Mouse (Mus musculus): ENCODE data around the gene Col15a1.

Col15a1 gene

DNA sequence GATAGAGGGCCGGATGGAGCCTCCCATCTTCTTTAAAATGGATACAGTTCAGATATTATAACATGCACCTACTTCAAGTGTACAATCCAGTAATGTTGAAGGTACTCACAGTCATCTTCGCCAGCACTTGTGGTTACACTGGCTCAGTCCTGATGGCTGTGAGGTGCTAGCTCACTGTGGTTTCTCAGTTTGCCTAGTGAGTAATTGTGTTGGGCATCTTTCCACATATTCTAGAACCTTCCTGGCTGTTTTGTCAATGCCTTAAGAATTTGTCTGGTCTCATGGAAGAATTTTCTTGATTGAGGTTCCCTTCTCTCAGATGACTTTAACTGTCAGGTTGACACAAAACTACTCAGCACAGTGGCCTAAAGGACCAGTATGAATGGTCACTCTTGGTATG is 92.7 kb downstream of the Col15a1 start:
- in situ Hi-C loops (cut with MboI; ENCODE audit: low sequenced_read_pairs): no loop called here

GRCm38 (mm10) chr4:47302610-47303009 is 94.6 kb downstream of the Col15a1 start:
- in situ Hi-C loops (cut with MboI; ENCODE audit: low sequenced_read_pairs): no loop called here

DNA sequence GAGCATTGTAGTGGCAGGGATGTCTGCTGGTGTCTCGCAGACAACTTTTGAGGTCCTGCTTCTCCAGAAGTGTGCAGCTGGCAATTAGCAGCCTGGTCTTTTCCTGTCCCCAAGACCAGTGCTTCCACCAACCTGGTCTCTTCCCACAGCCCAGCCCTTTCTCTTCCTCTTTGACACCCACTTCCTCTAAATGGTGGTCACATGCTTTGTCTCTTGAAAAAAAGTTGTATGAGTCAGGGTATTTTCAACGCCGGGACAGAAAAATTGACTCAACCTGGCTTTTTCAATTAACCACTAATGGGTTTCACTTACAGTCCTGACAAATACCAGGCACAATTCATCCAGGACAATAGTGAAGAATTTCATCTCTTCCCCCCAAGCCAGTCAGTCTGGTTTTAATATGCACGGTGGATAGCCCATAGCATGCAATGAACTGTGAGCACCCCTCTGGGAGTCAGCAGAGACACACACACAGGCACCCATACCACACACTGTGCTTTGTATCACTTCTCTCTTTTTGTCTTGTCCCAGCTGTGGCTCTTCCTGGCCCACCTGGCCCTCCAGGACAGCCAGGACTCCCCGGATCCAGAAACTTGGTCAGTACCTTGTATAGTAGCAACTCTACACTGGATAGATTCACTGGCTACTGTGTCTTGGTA is 95.5 kb downstream of the Col15a1 start:
- in situ Hi-C loops (cut with MboI; ENCODE audit: low sequenced_read_pairs): no loop called here

- in situ Hi-C loops (cut with MboI; ENCODE audit: low sequenced_read_pairs): no loop called here
Observed at GRCm38 (mm10) chr4:47309886-47310625, 102.1 kb downstream of the Col15a1 start.

- in situ Hi-C loops (cut with MboI; ENCODE audit: low sequenced_read_pairs): no loop called here
Observed at GRCm38 (mm10) chr4:47310812-47311211, 102.9 kb downstream of the Col15a1 start.

GRCm38 (mm10) chr4:47311467-47311866 is 103.5 kb downstream of the Col15a1 start:
- in situ Hi-C loops (cut with MboI; ENCODE audit: low sequenced_read_pairs): no loop called here

DNA sequence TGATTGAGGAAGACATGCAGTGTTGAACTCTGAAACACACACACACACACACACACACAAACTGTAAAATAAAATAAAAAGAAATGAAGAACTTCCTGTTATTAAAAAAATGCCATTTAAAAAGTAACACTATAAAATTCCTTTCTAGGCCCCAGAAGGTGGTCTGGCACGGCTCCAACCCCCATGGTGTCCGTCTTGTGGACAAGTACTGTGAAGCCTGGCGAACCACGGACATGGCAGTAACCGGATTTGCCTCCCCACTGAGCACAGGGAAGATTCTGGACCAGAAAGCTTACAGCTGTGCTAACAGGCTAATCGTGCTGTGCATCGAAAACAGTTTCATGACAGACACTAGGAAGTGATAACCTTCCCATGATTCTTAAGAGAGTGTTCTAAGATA is 104.0 kb downstream of the Col15a1 start:
- in situ Hi-C loops (cut with MboI; ENCODE audit: low sequenced_read_pairs): no loop called here

- in situ Hi-C loops (cut with MboI; ENCODE audit: low sequenced_read_pairs): no loop called here
Observed at GRCm38 (mm10) chr4:47312676-47313075, 104.7 kb downstream of the Col15a1 start.

- in situ Hi-C loops (cut with MboI; ENCODE audit: low sequenced_read_pairs): no loop called here
Observed at GRCm38 (mm10) chr4:47313710-47314410, 105.9 kb downstream of the Col15a1 start.

GRCm38 (mm10) chr4:47315458-47315857 is 107.5 kb downstream of the Col15a1 start:
- in situ Hi-C loops (cut with MboI; ENCODE audit: low sequenced_read_pairs): no loop called here

- in situ Hi-C loops (cut with MboI; ENCODE audit: low sequenced_read_pairs): no loop called here
Observed at GRCm38 (mm10) chr4:47316432-47316831, 108.5 kb downstream of the Col15a1 start.

- in situ Hi-C loops (cut with MboI; ENCODE audit: low sequenced_read_pairs): no loop called here
Observed at GRCm38 (mm10) chr4:47319561-47320321, 111.8 kb downstream of the Col15a1 start.

GRCm38 (mm10) chr4:47322315-47322714 is 114.4 kb downstream of the Col15a1 start:
- in situ Hi-C loops (cut with MboI; ENCODE audit: low sequenced_read_pairs): no loop called here

- in situ Hi-C loops (cut with MboI; ENCODE audit: low sequenced_read_pairs): no loop called here
Observed at GRCm38 (mm10) chr4:47324206-47324605, 116.2 kb downstream of the Col15a1 start.

GRCm38 (mm10) chr4:47327782-47328181 is 119.8 kb downstream of the Col15a1 start:
- in situ Hi-C loops (cut with MboI; ENCODE audit: low sequenced_read_pairs): no loop called here

DNA sequence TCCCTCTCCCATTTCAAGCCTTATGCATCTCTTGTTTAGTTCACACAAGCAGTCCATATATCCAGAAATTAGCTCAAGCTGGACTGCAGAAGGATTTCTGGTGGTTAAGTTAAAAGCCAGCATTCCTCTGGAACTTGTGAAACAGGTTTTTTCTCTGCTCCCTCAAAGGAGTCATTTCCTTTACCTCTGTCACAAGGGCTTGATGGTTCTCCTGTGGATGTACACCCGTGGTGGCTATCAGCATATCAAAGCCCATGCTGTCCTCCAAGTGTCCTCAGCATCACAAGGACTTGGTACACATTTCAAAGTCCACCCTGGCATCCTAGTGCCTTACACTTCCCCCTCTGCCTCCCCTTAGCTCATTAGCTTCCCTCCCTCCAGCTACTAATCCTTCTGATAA is 121.3 kb downstream of the Col15a1 start:
- in situ Hi-C loops (cut with MboI; ENCODE audit: low sequenced_read_pairs): no loop called here

GRCm38 (mm10) chr4:47330378-47331052 is 122.6 kb downstream of the Col15a1 start:
- in situ Hi-C loops (cut with MboI; ENCODE audit: low sequenced_read_pairs): no loop called here

- in situ Hi-C loops (cut with MboI; ENCODE audit: low sequenced_read_pairs): no loop called here
Observed at GRCm38 (mm10) chr4:47332812-47333343, 124.9 kb downstream of the Col15a1 start.

DNA sequence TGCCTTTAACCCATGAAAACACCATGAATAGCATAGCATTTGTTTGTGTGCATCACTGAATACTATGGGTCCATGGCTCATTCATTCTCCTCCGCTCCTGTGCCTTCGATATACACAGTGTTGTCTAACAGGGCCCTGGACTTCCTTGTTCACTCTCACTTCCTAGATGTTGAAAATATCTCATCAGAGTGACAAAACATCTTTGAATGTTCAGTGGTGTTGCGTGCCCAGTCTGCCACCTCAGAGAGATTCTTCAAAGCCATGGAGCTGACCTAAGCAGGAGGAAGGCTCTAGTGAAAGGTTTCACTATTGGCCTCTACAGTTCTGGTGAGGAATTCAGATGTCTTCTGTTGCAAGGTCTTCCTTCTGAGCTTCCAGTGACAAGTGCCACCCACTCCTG is 125.6 kb downstream of the Col15a1 start:
- in situ Hi-C loops (cut with MboI; ENCODE audit: low sequenced_read_pairs): no loop called here

GRCm38 (mm10) chr4:47336941-47337600 is 129.1 kb downstream of the Col15a1 start:
- in situ Hi-C loops (cut with MboI; ENCODE audit: low sequenced_read_pairs): no loop called here

All from CH12F3 (cell line).